Mouse (Mus musculus) neural tube, embryonic 12.5 days (tissue): ENCODE results near the gene Krt75. TPM values are rescaled to one million over a fixed set of nuclear protein-coding genes. Genes with fewer than 3 reads are reported as not detected.

Experiments used
- microRNA-seq: library from miRNA; unstranded; fragments of <30 nt; microRNA quantifications from one replicate; pipeline ENCODE4, GENCODE M21; 2017
- polyA plus RNA-seq: library from polyadenylated mRNA; unstranded; fragments of >200 nt; fragmentation: Nextera tagmentation; extraction: Ambion mirVana; gene quantifications from 2 replicates; pipeline ENCODE4 v1.2.1, GENCODE M21; 2016

The Krt75 gene
- polyA plus RNA-seq, 1 experiment from 2014 or later: not detected

Small RNA genes lying within 50 kb of the gene (microRNA-seq; reads per million reads assigned to microRNA genes)
- not detected for gene Gm44393
- gene Gm44460: not detected

Other genes starting within 250 kb of the Krt75 start
- gene Krt80, start 203.7 kb downstream of the Krt75 start, polyA plus RNA-seq: 0.08 TPM in 1 of 2 replicates, not detected in the other
- gene Krt7, start 162.9 kb downstream of the Krt75 start, polyA plus RNA-seq: 4.8 and 6.4 TPM in 2 replicates
- 0.19 and 0.32 TPM in 2 replicates for gene Krt87, start 135.1 kb downstream of the Krt75 start, polyA plus RNA-seq
- not detected in 2 replicates for gene Krt88, start 126.2 kb downstream of the Krt75 start, polyA plus RNA-seq
- not detected in 2 replicates for gene Krt81, start 110.2 kb downstream of the Krt75 start, polyA plus RNA-seq
- not detected in 2 replicates for gene Krt86, start 100.4 kb downstream of the Krt75 start, polyA plus RNA-seq
- not detected in 2 replicates for gene Krt83, start 82.4 kb downstream of the Krt75 start, polyA plus RNA-seq
- not detected in 2 replicates for gene Gm49425, start 56.6 kb downstream of the Krt75 start, polyA plus RNA-seq
- not detected in 2 replicates for gene Krt84, start 41.1 kb downstream of the Krt75 start, polyA plus RNA-seq
- not detected in 2 replicates for gene Krt82, start 23.2 kb downstream of the Krt75 start, polyA plus RNA-seq
- 0.28 and 0.58 TPM in 2 replicates for gene Krt90, start 11.0 kb downstream of the Krt75 start, polyA plus RNA-seq
- not detected in 2 replicates for gene Gm5414, start 54.3 kb upstream of the Krt75 start, polyA plus RNA-seq
- not detected in 2 replicates for gene Gm5478, start 73.5 kb upstream of the Krt75 start, polyA plus RNA-seq
- not detected in 2 replicates for gene Krt6b, start 106.4 kb upstream of the Krt75 start, polyA plus RNA-seq
- 0.08 TPM in 1 of 2 replicates, not detected in the other for gene Krt6a, start 120.4 kb upstream of the Krt75 start, polyA plus RNA-seq
- gene Krt5, start 139.0 kb upstream of the Krt75 start, polyA plus RNA-seq: 12.9 and 13.7 TPM in 2 replicates
- gene Krt71, start 169.2 kb upstream of the Krt75 start, polyA plus RNA-seq: not detected in 2 replicates
- gene Krt72, start 212.6 kb upstream of the Krt75 start, polyA plus RNA-seq: not detected in 2 replicates
- gene Krt73, start 228.4 kb upstream of the Krt75 start, polyA plus RNA-seq: 0.27 and 0.34 TPM in 2 replicates
- not detected in 2 replicates for gene Krt2, start 244.3 kb upstream of the Krt75 start, polyA plus RNA-seq